Mouse (Mus musculus): ENCODE data around the gene Dnajc22.

GRCm38 (mm10) chr15:99096831-99097500 is 4.0 kb downstream of the Dnajc22 start:
- TF ChIP-seq CTCF (IDR thresholded peaks at IDR 0.05; ENCODE audit: insufficient read depth, low read length) (no peak), POLR2A (IDR thresholded peaks at IDR 0.05; ENCODE audit: borderline replicate concordance, extremely low read depth, low read depth, low read length) (no peak)

Measured in lung, adult 2 months (tissue).